Mouse (Mus musculus) heart, postnatal 0 days (tissue): ENCODE data around the gene Nkain4. TPM values are rescaled to one million over a fixed set of nuclear protein-coding genes. Genes with fewer than 3 reads are reported as not detected.

Experiments used
- ATAC-seq: fragments of 200-750 bp; cut with Nextera tagmentation; 2 replicates; pipeline ENCODE4 v1.8.0; 2017; ENCODE audit warnings: low read depth, moderate number of reproducible peaks, moderate library complexity; ENCODE audit not compliant: insufficient read depth
- DNase-seq: peaks from one replicate; pipeline ENCODE4 v3.0.0-alpha.2; 2016; ENCODE audit warnings: low spot score
- H3K27ac ChIP-seq: fragments of 300-500 bp; sonication (generic); 2 replicates; pipeline ENCODE4 v1.5.1; 2014; ENCODE audit warnings: low read depth, mild to moderate bottlenecking
- H3K27me3 ChIP-seq: fragments of 300-500 bp; sonication (generic); 2 replicates; pipeline ENCODE4 v1.6.1; 2014; ENCODE audit warnings: low read length, mixed read lengths; ENCODE audit not compliant: control insufficient read depth, insufficient read depth
- H3K36me3 ChIP-seq: fragments of 300-500 bp; sonication (generic); replicated peaks from 2 replicates; pipeline ENCODE4 v1.6.1; 2014; ENCODE audit warnings: low read length, mixed read lengths; ENCODE audit not compliant: control insufficient read depth, insufficient read depth
- H3K4me1 ChIP-seq: fragments of 300-500 bp; sonication (generic); 2 replicates; pipeline ENCODE4 v1.6.1; 2014; ENCODE audit warnings: antibody characterized with exemption; ENCODE audit not compliant: control insufficient read depth, insufficient read depth
- H3K4me2 ChIP-seq: fragments of 300-500 bp; sonication (generic); 2 replicates; pipeline ENCODE4 v1.6.1; 2014; ENCODE audit warnings: low read depth, mild to moderate bottlenecking, low read length, moderate library complexity
- H3K4me3 ChIP-seq: fragments of 300-500 bp; sonication (generic); 2 replicates; pipeline ENCODE4 v1.5.1; 2014; ENCODE audit warnings: low read depth, low read length
- H3K9ac ChIP-seq: fragments of 300-500 bp; sonication (generic); replicated peaks from 2 replicates; pipeline ENCODE4 v1.6.1; 2014; ENCODE audit warnings: low read depth, low read length, mixed read lengths
- H3K9me3 ChIP-seq: fragments of 300-500 bp; sonication (generic); replicated peaks from 2 replicates; pipeline ENCODE4 v1.6.1; 2016; ENCODE audit warnings: low read length; ENCODE audit not compliant: control insufficient read depth
- CTCF ChIP-seq: IDR thresholded peaks from 2 replicates; pipeline ENCODE4 v1.5.1; 2016; ENCODE audit warnings: antibody characterized with exemption, control low read depth, low read depth
- EP300 ChIP-seq: IDR thresholded peaks from 2 replicates; pipeline ENCODE4 v1.6.1; 2016; ENCODE audit warnings: antibody characterized with exemption, low read depth
- WGBS: fragments of 180-500 bp; shearing (Covaris S2); extraction: QIAGEN DNeasy Blood & Tissue Kit; methylation state at CpG from one replicate; pipeline ENCODE4 v1.1.7; 2014; 5-methylcytosine and 5-hydroxymethylcytosine counted together
- polyA plus RNA-seq: library from polyadenylated mRNA; unstranded; fragments of >200 nt; fragmentation: Nextera tagmentation; extraction: Ambion mirVana; gene quantifications from 2 replicates; pipeline ENCODE4 v1.2.1, GENCODE M21; 2015
- total RNA-seq: library from RNA; depleted of rRNA; stranded (reverse); fragments of >200 nt; gene quantifications from 2 replicates; pipeline ENCODE4 v1.2.3, GENCODE M21; 2014; ENCODE audit warnings: low replicate concordance

The Nkain4 gene
- total and polyA plus RNA-seq, 2 experiments from 2014 or later = 9.8 to 27.6 TPM

DNA sequence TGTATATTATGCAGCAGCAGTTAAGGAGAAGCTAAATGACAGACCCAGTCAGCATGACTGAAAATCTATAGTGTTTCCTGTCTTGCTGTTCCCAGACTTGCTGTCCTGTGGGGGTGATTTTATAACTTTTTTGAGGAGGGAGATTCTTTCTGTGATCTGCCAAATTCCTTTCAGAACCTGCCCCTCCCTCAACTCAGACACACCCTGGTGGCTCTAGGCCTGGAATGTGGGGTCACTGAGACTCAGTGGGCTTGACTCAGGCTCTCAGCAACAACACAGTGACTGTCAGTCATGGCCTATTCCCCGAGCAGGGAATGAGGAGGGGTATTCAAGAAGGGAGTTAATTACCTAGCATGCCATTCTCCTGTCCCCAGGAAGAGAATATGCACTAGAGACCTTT is 4.6 kb downstream of the Nkain4 start:
- ATAC-seq = no peak
- Histone ChIP-seq H3K27ac (no peak overlapping the region), H3K9ac (no peak overlapping the region), H3K9me3 (no peaks in the 10 kb centered on the region), H3K27me3 (0 out of 2 replicates have a peak, but pooled peaks cover 4% of the 10 kb centered on the region), H3K4me1 (no peaks in the 10 kb centered on the region; the same call in none of the 2 replicates), H3K4me3 (no peak overlapping the region), H3K4me2 (no peak overlapping the region), H3K36me3 (no peaks in the 10 kb centered on the region)
- no peak for DNase-seq
- 55% methylated on average over 1 of the region's 1 CpGs for WGBS
- TF ChIP-seq EP300 (no peak), CTCF (no peak)

DNA sequence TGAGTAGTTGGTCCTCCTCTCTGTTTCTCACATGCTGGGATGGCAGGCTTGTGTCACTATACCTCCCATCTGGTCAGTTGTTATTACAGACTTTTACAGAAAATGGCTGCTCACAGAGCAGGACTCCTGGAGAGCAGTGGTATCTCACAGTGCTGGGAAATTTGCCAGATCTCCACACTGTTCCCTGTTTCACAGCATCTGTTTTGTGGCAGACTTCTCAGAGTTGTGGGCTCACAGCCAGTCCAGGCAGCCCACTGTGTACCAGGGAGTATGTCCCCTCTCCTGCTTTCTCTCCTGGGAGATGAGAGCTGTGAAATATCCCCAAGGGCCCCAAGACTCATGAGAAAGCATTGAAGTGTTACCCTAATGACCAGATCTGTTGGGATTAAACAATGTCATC is 12.6 kb downstream of the Nkain4 start:
- Histone ChIP-seq H3K9me3 (no peaks in the 10 kb centered on the region), H3K36me3 (no peaks in the 10 kb centered on the region), H3K4me1 (peaks cover 10% of the 10 kb centered on the region; the same call in 1 of the 2 replicates), H3K27me3 (no peaks in the 10 kb centered on the region), H3K4me3 (no peak overlapping the region), H3K4me2 (no peak overlapping the region), H3K27ac (peak overlapping the region; percentile 62), H3K9ac (no peak overlapping the region)
- ATAC-seq (peak; percentile 81), DNase-seq (peak; percentile 68)
- no peak for TF ChIP-seq EP300
- TF ChIP-seq CTCF = no peak

DNA sequence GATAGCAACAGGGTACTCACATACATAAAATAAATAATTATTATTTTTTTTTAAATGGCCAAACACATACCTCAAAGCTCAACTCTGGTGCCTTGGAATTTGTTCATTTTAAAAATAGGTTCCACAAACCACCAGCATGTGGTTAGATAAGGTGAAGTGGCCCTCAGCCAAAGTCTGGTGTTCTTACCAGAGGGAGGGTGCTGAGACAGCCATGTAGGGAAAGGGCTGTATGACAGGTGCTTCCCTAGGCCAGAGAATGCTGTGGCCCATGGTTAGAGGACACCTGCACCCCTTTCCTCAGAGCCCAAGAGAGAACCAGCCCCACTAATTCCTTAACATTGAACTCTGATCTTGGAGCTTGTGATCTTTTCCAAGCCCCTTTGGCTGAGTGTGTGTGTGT is 14.3 kb downstream of the Nkain4 start:
- no peaks in the 10 kb centered on the region for H3K9me3 ChIP-seq
- no peak overlapping the region for H3K9ac ChIP-seq
- H3K27ac ChIP-seq = no peak overlapping the region
- ATAC-seq (no peak), DNase-seq (no peak)
- no peaks in the 10 kb centered on the region for H3K36me3 ChIP-seq
- no peak for TF ChIP-seq CTCF
- no peak for TF ChIP-seq EP300
- no peak overlapping the region for H3K4me2 ChIP-seq
- H3K4me1 ChIP-seq = peaks cover 10% of the 10 kb centered on the region; the same call in 1 of the 2 replicates
- no peak overlapping the region for H3K4me3 ChIP-seq
- no peaks in the 10 kb centered on the region for H3K27me3 ChIP-seq

DNA sequence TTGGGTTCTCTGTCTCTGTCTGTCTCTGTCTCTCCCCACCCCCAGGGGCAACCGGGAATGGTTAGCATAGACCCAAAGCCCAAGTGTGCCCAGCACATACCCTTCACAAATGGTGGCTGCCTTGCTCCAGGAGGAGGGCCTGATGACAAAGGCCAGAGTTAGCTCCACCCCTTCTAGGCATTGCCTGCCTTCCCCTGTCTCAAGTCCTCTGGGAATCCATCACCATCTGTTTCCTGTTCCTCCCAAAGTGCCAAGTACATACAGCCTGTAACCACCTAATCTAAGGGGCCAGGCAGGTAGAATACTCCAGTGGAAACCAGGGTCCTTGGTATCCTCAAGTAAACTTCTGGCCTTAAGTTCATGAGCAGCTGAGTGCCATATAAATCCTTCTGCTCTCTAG is 22.1 kb downstream of the Nkain4 start:
- no peaks in the 10 kb centered on the region for H3K4me1 ChIP-seq
- no peak overlapping the region for H3K4me3 ChIP-seq
- H3K36me3 ChIP-seq = no peaks in the 10 kb centered on the region
- TF ChIP-seq EP300 = no peak
- DNase-seq (no peak), ATAC-seq (no peak)
- no peak overlapping the region for H3K9ac ChIP-seq
- WGBS = 59% methylated on average over 1 of the region's 1 CpGs
- H3K9me3 ChIP-seq = no peaks in the 10 kb centered on the region
- H3K27me3 ChIP-seq = 0 out of 2 replicates have a peak, but pooled peaks cover 4% of the 10 kb centered on the region
- H3K27ac ChIP-seq = no peak overlapping the region
- no peak overlapping the region for H3K4me2 ChIP-seq

DNA sequence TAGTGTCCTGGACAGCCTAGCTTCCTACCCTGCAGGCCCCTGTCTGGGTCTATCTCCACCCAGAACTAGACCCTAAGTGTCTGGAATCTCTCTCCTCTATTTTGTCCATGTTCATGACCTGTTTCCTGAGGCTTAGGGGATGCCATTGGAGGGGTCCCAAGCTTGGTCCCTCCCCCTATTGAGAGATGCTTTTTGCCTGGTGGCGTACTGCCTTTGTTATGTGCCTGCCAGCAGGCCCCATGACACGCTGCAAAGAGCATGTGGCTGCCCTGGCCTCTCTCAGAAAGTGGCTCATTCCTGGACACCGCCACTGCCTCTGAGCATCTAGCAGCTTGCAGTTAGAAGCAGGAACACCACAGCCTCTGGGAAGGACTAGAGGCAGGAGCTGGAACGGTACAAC is 25.8 kb downstream of the Nkain4 start, which contains the start of gene Birc7:
Gene Birc7 (plus strand): TSS at position 301 of the 400 bp plus-strand sequence.
- Histone ChIP-seq H3K4me2 (no peak within 1 kb of the TSS), H3K27ac (no peak within 1 kb of the TSS), H3K9ac (no peak within 1 kb of the TSS), H3K36me3 (no peaks in the 10 kb centered on the region), H3K27me3 (0 out of 2 replicates have a peak, but pooled peaks cover 4% of the 10 kb centered on the region), H3K9me3 (no peaks in the 10 kb centered on the region), H3K4me1 (no peaks in the 10 kb centered on the region), H3K4me3 (no peak within 1 kb of the TSS)
- DNase-seq (no peak), ATAC-seq (no peak)
- 37% methylated on average over 4 of the region's 4 CpGs for WGBS
- TF ChIP-seq EP300 (no peak), CTCF (no peak)

DNA sequence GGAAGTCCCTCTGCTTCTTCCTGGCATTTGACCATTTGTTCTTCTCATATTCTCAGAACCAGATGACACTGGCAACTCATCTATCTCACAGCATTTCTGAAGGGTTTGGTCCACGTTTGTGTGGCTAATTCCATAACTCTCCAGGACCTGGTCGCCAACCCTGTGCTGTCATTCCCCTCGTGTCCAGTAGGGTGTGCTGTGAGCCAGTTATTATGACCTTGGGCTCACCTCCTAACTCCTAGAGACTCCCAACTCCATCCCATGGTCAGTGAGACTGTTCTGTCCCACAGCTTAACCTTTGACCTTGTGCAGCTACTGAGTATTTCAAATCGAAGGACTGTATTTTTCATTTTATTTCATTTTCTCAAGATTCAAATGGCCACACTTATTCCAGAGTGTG is 29.3 kb downstream of the Nkain4 start:
- 2% methylated on average over 4 of the region's 4 CpGs for WGBS
- TF ChIP-seq EP300 (no peak), CTCF (peak; percentile 95)
- H3K27me3 ChIP-seq = no peaks in the 10 kb centered on the region
- no peak overlapping the region for H3K4me3 ChIP-seq
- H3K27ac ChIP-seq = no peak overlapping the region
- 0 out of 2 replicates have a peak, but pooled peaks cover 6% of the 10 kb centered on the region for H3K4me1 ChIP-seq
- no peaks in the 10 kb centered on the region for H3K36me3 ChIP-seq
- H3K9me3 ChIP-seq = no peaks in the 10 kb centered on the region
- H3K9ac ChIP-seq = no peak overlapping the region
- ATAC-seq = no peak
- H3K4me2 ChIP-seq = no peak overlapping the region
- DNase-seq = peak; percentile 61
